Mouse (Mus musculus): ENCODE results near the gene Vmn1r184.
"Not testable (repeated sequence)": the region's sequence is repeated elsewhere in the genome, so short reads cannot be mapped to it uniquely, and the experiment has no call there.

The Vmn1r184 gene

DNA sequence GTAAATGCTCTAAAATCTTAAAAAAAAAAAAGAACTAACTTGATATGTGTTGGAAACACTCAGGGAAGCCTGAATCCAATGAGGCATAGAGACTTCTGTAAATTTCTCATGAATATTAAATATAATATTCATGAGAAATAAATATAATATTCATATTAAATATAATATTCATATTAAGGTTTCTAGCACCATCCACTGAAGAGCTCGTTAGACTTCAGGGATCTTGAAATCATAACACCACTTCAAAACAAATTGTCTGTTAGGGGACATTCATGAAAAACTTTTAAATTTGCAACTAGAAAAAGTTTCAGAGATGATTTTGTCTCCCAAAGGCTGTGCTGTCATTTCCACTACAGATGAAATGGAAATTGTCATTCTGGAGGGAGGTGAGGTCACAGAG lies at the start of gene Vmn1r184:
Gene Vmn1r184, plus strand, starts transcription at position 301 of the 400 bp plus-strand sequence.
- DNase-seq (ENCODE audit: low read depth) = not testable (repeated sequence)

- not testable (repeated sequence) for DNase-seq (ENCODE audit: low read depth)
These were observed 43.5 kb downstream of the Vmn1r184 start for GRCm38 (mm10) chr7:26303429-26304166.

GRCm38 (mm10) chr7:26306926-26307325 lies 46.8 kb downstream of the Vmn1r184 start, which contains the start of gene Cyp2a4:
TSS of gene Cyp2a4 (plus strand) at chr7:26307169.
- not testable (repeated sequence) for DNase-seq (ENCODE audit: low read depth)

GRCm38 (mm10) chr7:26311786-26312185 lies 51.7 kb downstream of the Vmn1r184 start:
- not testable (repeated sequence) for DNase-seq (ENCODE audit: low read depth)

DNA sequence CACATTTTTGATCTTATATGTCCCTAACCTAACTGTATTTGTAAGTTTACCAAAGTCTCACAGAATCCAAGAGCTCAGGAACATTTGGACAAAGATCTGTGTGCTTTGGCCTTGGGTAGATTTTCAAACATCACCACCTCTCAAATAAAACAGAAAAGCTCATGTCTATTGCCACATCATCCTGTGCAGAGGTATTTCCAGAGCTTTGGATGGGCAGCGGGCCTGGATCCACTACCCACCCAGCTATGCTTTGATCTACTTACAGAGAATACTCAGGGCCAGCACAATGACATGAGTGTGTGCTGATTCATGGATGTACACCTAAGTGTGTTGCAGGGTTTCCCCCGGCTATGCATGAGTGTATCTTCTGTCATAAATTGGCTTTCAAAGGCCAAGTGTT lies 55.1 kb downstream of the Vmn1r184 start:
- DNase-seq (ENCODE audit: low read depth) = not testable (repeated sequence)

GRCm38 (mm10) chr7:26315809-26316208 lies 55.7 kb downstream of the Vmn1r184 start:
- not testable (repeated sequence) for DNase-seq (ENCODE audit: low read depth)

Measured in induced T-regulatory cell, adult 2 months (primary cell).